Mouse (Mus musculus): ENCODE measurements around the gene Olfr1189. TPM values are rescaled to one million over a fixed set of nuclear protein-coding genes. Genes with fewer than 3 reads are reported as not detected.

The Olfr1189 gene
- not detected for polyA plus RNA-seq (2015; fragmentation: Illumina TruSeq; extraction: RNeasy Lipid Tissue Mini Kit (QIAGEN cat#74804); ENCODE audit: insufficient read depth, low replicate concordance)

DNA sequence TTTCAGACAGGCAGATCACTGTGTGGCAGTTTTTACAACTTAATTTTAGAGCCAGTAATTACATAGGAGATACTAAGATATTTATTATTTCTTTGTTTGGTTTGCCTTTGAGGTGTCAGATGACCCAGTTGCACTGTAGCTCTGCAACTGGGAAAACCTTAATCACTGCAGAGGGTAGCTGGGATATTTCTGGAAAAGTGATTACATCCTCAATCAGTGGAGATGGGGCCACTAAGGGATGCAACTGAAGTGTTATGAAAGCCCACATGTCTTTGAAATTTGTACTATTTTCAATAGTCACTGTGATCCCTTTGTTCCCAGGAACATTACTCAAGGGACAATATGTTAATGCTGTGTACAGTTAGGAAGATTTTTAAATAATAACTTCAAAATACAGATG is at the start of gene Olfr1189:
TSS of gene Olfr1189 (plus strand) at position 301 of the 400 bp plus-strand sequence.

DNA sequence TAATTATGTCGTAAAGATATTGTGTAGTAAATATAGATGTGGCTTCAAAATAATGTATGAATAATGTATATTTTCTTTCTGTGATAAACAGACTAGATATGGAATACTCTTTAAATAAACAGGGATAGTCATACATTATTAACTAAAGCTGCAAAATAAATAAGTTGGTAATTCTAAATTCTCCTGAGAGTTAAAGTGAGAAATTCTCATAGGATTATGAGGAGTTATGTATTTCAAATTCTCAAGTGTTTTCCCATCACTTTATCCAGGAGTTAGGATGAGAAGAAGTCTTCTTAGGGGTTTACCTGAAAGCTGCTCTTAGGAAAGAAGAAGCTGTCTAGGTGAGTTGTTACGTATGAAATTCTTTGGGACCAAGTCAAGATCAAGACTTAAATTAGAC is 29.6 kb upstream of the Olfr1189 start, which contains the start of gene Olfr1188:
TSS of gene Olfr1188 (plus strand) at position 301 of the 400 bp plus-strand sequence.

DNA sequence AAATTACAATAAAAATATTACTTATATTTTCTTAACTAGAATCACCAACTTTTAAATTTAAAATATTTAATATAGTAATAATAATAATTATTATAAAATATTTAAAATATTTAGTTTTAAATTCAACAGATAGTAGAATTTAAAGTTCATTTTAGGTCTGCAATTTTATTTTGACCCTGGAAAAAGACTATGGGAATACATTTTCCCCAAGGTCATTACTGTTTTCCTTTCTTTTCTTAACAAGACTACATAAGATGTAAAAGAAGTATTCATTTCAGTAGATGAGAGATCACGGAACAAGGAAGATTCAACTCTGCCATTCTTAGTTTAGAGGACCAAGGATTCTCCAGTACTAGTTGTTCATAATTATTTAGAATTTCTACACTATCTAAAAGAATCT is 54.0 kb downstream of the Olfr1189 start, which contains the start of gene Olfr1191-ps1:
TSS of gene Olfr1191-ps1 (plus strand) at position 301 of the 400 bp plus-strand sequence.

Other genes starting within 250 kb of the Olfr1189 start
- not detected for gene Olfr1176, start 249.7 kb upstream of the Olfr1189 start, polyA plus RNA-seq (2015; fragmentation: Illumina TruSeq; extraction: RNeasy Lipid Tissue Mini Kit (QIAGEN cat#74804); ENCODE audit: insufficient read depth, low replicate concordance)
- not detected for gene Olfr1177-ps, start 240.0 kb upstream of the Olfr1189 start, polyA plus RNA-seq (2015; fragmentation: Illumina TruSeq; extraction: RNeasy Lipid Tissue Mini Kit (QIAGEN cat#74804); ENCODE audit: insufficient read depth, low replicate concordance)
- not detected for gene Olfr1178, start 199.4 kb upstream of the Olfr1189 start, polyA plus RNA-seq (2015; fragmentation: Illumina TruSeq; extraction: RNeasy Lipid Tissue Mini Kit (QIAGEN cat#74804); ENCODE audit: insufficient read depth, low replicate concordance)
- gene Olfr1179, start 180.0 kb upstream of the Olfr1189 start, polyA plus RNA-seq (2015; fragmentation: Illumina TruSeq; extraction: RNeasy Lipid Tissue Mini Kit (QIAGEN cat#74804); ENCODE audit: insufficient read depth, low replicate concordance): not detected
- gene Olfr1180, start 167.3 kb upstream of the Olfr1189 start, polyA plus RNA-seq (2015; fragmentation: Illumina TruSeq; extraction: RNeasy Lipid Tissue Mini Kit (QIAGEN cat#74804); ENCODE audit: insufficient read depth, low replicate concordance): not detected
- not detected for gene Olfr1181, start 160.3 kb upstream of the Olfr1189 start, polyA plus RNA-seq (2015; fragmentation: Illumina TruSeq; extraction: RNeasy Lipid Tissue Mini Kit (QIAGEN cat#74804); ENCODE audit: insufficient read depth, low replicate concordance)
- gene Gm13757, start 137.3 kb upstream of the Olfr1189 start, polyA plus RNA-seq (2015; fragmentation: Illumina TruSeq; extraction: RNeasy Lipid Tissue Mini Kit (QIAGEN cat#74804); ENCODE audit: insufficient read depth, low replicate concordance): not detected
- not detected for gene Olfr1183, start 131.6 kb upstream of the Olfr1189 start, polyA plus RNA-seq (2015; fragmentation: Illumina TruSeq; extraction: RNeasy Lipid Tissue Mini Kit (QIAGEN cat#74804); ENCODE audit: insufficient read depth, low replicate concordance)
- gene Olfr1184, start 102.9 kb upstream of the Olfr1189 start, polyA plus RNA-seq (2015; fragmentation: Illumina TruSeq; extraction: RNeasy Lipid Tissue Mini Kit (QIAGEN cat#74804); ENCODE audit: insufficient read depth, low replicate concordance): not detected
- gene Olfr1185-ps1, start 93.1 kb upstream of the Olfr1189 start, polyA plus RNA-seq (2015; fragmentation: Illumina TruSeq; extraction: RNeasy Lipid Tissue Mini Kit (QIAGEN cat#74804); ENCODE audit: insufficient read depth, low replicate concordance): not detected
- not detected for gene Olfr1186, start 67.9 kb upstream of the Olfr1189 start, polyA plus RNA-seq (2015; fragmentation: Illumina TruSeq; extraction: RNeasy Lipid Tissue Mini Kit (QIAGEN cat#74804); ENCODE audit: insufficient read depth, low replicate concordance)
- not detected for gene Olfr1188, start 29.5 kb upstream of the Olfr1189 start, polyA plus RNA-seq (2015; fragmentation: Illumina TruSeq; extraction: RNeasy Lipid Tissue Mini Kit (QIAGEN cat#74804); ENCODE audit: insufficient read depth, low replicate concordance)
- not detected for gene Olfr1191-ps1, start 54.1 kb downstream of the Olfr1189 start, polyA plus RNA-seq (2015; fragmentation: Illumina TruSeq; extraction: RNeasy Lipid Tissue Mini Kit (QIAGEN cat#74804); ENCODE audit: insufficient read depth, low replicate concordance)
- gene Olfr1192-ps1, start 62.1 kb downstream of the Olfr1189 start, polyA plus RNA-seq (2015; fragmentation: Illumina TruSeq; extraction: RNeasy Lipid Tissue Mini Kit (QIAGEN cat#74804); ENCODE audit: insufficient read depth, low replicate concordance): not detected
- gene Olfr1193, start 89.2 kb downstream of the Olfr1189 start, polyA plus RNA-seq (2015; fragmentation: Illumina TruSeq; extraction: RNeasy Lipid Tissue Mini Kit (QIAGEN cat#74804); ENCODE audit: insufficient read depth, low replicate concordance): not detected
- not detected for gene Olfr1195, start 102.7 kb downstream of the Olfr1189 start, polyA plus RNA-seq (2015; fragmentation: Illumina TruSeq; extraction: RNeasy Lipid Tissue Mini Kit (QIAGEN cat#74804); ENCODE audit: insufficient read depth, low replicate concordance)
- gene Olfr1196, start 118.1 kb downstream of the Olfr1189 start, polyA plus RNA-seq (2015; fragmentation: Illumina TruSeq; extraction: RNeasy Lipid Tissue Mini Kit (QIAGEN cat#74804); ENCODE audit: insufficient read depth, low replicate concordance): not detected
- gene Olfr1197, start 145.9 kb downstream of the Olfr1189 start, polyA plus RNA-seq (2015; fragmentation: Illumina TruSeq; extraction: RNeasy Lipid Tissue Mini Kit (QIAGEN cat#74804); ENCODE audit: insufficient read depth, low replicate concordance): not detected
- not detected for gene Olfr1198, start 164.9 kb downstream of the Olfr1189 start, polyA plus RNA-seq (2015; fragmentation: Illumina TruSeq; extraction: RNeasy Lipid Tissue Mini Kit (QIAGEN cat#74804); ENCODE audit: insufficient read depth, low replicate concordance)
- not detected for gene Olfr1199, start 174.0 kb downstream of the Olfr1189 start, polyA plus RNA-seq (2015; fragmentation: Illumina TruSeq; extraction: RNeasy Lipid Tissue Mini Kit (QIAGEN cat#74804); ENCODE audit: insufficient read depth, low replicate concordance)
- not detected for gene Olfr1200, start 184.0 kb downstream of the Olfr1189 start, polyA plus RNA-seq (2015; fragmentation: Illumina TruSeq; extraction: RNeasy Lipid Tissue Mini Kit (QIAGEN cat#74804); ENCODE audit: insufficient read depth, low replicate concordance)
- gene Olfr1201, start 206.6 kb downstream of the Olfr1189 start, polyA plus RNA-seq (2015; fragmentation: Illumina TruSeq; extraction: RNeasy Lipid Tissue Mini Kit (QIAGEN cat#74804); ENCODE audit: insufficient read depth, low replicate concordance): not detected
- gene Olfr1202, start 228.0 kb downstream of the Olfr1189 start, polyA plus RNA-seq (2015; fragmentation: Illumina TruSeq; extraction: RNeasy Lipid Tissue Mini Kit (QIAGEN cat#74804); ENCODE audit: insufficient read depth, low replicate concordance): not detected
- gene Olfr1205, start 243.3 kb downstream of the Olfr1189 start, polyA plus RNA-seq (2015; fragmentation: Illumina TruSeq; extraction: RNeasy Lipid Tissue Mini Kit (QIAGEN cat#74804); ENCODE audit: insufficient read depth, low replicate concordance): not detected

All from spleen, adult 10 weeks (tissue).